Mouse (Mus musculus) kidney, embryonic 15.5 days (tissue): ENCODE results near the gene Rab11fip4. TPM values are rescaled to one million over a fixed set of nuclear protein-coding genes. Genes with fewer than 3 reads are reported as not detected.

ENCODE experiments used
- ATAC-seq: fragments of 200-750 bp; cut with Nextera tagmentation; replicated peaks from 2 replicates; pipeline ENCODE4 v1.8.0; 2017; ENCODE audit warnings: moderate TSS enrichment; ENCODE audit not compliant: low FRiP score
- H3K27ac ChIP-seq: fragments of 300-500 bp; sonication (generic); 2 replicates; pipeline ENCODE4 v1.5.1; 2015; ENCODE audit warnings: mild to moderate bottlenecking, inconsistent platforms
- H3K27me3 ChIP-seq: fragments of 300-500 bp; sonication (generic); 2 replicates; pipeline ENCODE4 v1.6.1; 2015; ENCODE audit warnings: inconsistent platforms
- H3K36me3 ChIP-seq: fragments of 300-500 bp; sonication (generic); 2 replicates; pipeline ENCODE4 v1.6.1; 2015; ENCODE audit warnings: inconsistent platforms
- H3K4me1 ChIP-seq: fragments of 300-500 bp; sonication (generic); 2 replicates; pipeline ENCODE4 v1.6.1; 2015; ENCODE audit warnings: inconsistent platforms
- H3K4me2 ChIP-seq: fragments of 300-500 bp; sonication (generic); 2 replicates; pipeline ENCODE4 v1.6.1; 2015; ENCODE audit warnings: moderate library complexity, mild to moderate bottlenecking, inconsistent platforms
- H3K4me3 ChIP-seq: fragments of 300-500 bp; sonication (generic); replicated peaks from 2 replicates; pipeline ENCODE4 v1.5.1; 2015; ENCODE audit warnings: mild to moderate bottlenecking, inconsistent platforms
- H3K9ac ChIP-seq: fragments of 300-500 bp; sonication (generic); 2 replicates; pipeline ENCODE4 v1.6.1; 2015; ENCODE audit warnings: mild to moderate bottlenecking, inconsistent platforms
- H3K9me3 ChIP-seq: fragments of 300-500 bp; sonication (generic); replicated peaks from 2 replicates; pipeline ENCODE4 v1.6.1; 2016; ENCODE audit warnings: inconsistent platforms
- WGBS: fragments of 180-500 bp; shearing (Covaris S2); methylation state at CpG from one replicate; pipeline ENCODE4 v1.1.7; 2015; ENCODE audit warnings: mixed read lengths; 5-methylcytosine and 5-hydroxymethylcytosine counted together
- polyA plus RNA-seq: library from polyadenylated mRNA; unstranded; fragments of >200 nt; fragmentation: Nextera tagmentation; extraction: Ambion mirVana; gene quantifications from 2 replicates; pipeline ENCODE4 v1.2.1, GENCODE M21; 2015

Rab11fip4 gene
- polyA plus RNA-seq, 1 experiment from 2014 or later = 9.6 TPM

DNA sequence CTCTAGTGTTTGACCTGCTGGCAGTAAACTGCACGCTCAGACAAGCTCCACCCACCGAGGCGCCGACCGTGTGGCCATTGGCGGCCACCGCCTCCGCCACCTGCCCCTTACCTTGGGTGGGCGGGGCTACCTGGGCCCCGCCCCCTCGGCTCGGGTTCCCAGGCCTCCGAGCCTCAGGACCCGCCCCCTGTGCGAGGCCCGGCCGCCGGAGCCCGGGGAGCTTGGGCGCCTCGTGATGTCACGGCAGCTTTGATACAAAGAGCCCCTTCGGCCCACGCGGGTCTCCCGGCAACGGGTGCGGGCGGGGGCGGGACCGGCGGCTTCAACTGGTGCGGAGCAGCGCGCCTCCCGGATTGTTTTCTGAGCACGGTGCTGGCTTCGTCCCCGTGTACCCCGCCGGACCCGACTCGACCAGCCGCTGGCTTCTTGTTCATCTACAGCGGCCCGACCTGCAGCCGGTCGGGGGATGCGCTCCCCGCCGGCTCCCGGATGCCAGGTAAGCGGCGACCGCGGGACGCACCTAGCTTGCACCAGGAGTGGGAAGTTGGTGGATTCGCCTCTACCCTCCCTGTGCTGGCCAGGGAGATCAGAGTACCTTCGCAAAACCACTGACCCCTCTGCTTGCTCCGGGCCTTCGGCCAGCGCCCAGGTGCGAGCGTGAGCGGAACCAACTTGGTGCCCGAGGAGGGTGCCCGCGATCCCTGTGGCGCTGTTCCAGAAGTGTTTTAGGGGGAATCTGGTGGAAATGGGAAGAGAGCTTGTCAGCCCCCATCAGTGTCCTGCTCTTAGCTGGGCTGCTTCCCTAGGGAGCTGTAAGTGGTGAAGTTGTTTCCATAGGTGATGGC lies 69.6 kb downstream of the Rab11fip4 start:
- ATAC-seq = peak; percentile 88
- WGBS = under 1% methylated on average over 69 of the region's 69 CpGs
- Histone ChIP-seq H3K4me1 (peaks cover 45% of the 10 kb centered on the region), H3K4me2 (peak overlapping the region; percentile 98), H3K27me3 (peaks cover 13% of the 10 kb centered on the region; the same call in 1 of the 2 replicates), H3K4me3 (peak overlapping the region; percentile 64), H3K9me3 (no peaks in the 10 kb centered on the region), H3K9ac (peak overlapping the region; percentile 70), H3K36me3 (no peaks in the 10 kb centered on the region), H3K27ac (peak overlapping the region; percentile 68)

DNA sequence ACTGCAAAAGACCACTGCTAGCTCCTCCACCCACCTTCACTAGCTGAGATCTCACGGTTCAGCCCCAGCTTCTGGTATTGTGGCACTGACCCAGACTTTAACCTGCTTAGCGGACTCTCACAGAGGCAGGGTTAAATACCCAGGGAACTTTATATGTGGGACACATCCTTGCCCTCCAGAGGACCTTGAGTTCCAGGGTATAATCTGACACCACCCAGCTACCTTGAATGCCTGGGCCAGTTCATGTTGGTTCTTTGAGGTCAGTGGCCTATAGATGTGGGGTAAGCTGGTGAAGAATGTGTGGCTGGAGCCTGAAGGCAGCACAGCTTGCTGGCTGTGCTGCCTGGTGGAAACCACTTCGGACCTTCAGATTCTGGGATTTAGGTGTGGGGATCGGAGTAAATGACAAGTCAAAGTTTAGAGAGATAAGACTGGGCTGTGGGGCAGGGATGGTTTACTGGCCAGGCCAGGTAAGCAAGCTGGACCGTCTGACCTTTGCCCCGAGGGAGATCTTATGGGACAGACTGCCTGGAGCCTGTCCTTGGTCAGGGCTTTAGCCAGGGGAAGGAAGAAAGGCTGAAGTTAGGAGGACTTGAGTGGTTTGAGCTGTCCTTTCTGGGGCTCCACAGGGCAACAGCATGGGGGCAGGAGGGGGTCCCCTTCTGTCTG lies 71.0 kb downstream of the Rab11fip4 start:
- Histone ChIP-seq H3K27ac (0 out of 2 replicates have a peak overlapping the region, but pooled peaks have one; percentile 29), H3K9me3 (no peaks in the 10 kb centered on the region), H3K27me3 (peaks cover 13% of the 10 kb centered on the region; the same call in 1 of the 2 replicates), H3K4me1 (peaks cover 53% of the 10 kb centered on the region), H3K36me3 (no peaks in the 10 kb centered on the region), H3K4me3 (peak overlapping the region; percentile 64), H3K4me2 (peak overlapping the region; percentile 98), H3K9ac (peak overlapping the region; percentile 9; the same call in 1 of the 2 replicates)
- WGBS = 45% methylated on average over 6 of the region's 6 CpGs
- no peak for ATAC-seq

DNA sequence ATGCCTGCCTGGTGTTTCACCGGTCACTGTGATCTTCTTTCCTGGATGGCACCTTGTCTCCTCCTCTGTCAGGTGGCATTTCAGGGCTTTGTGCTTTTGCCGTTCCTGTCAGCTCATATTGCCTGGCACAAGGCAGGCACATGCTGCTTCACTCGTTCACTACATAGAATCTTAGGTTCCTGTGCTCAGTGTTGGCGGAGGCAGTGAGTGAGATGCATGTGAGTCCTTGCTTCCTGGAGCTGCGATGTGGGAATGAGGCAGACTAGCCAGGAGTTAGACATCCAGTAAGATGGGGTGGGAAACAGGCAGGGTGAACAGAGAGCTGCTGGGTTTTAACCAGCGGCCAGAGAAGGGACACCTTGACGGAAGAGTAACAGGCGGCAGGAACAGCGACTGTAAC lies 72.1 kb downstream of the Rab11fip4 start:
- H3K4me2 ChIP-seq = peak overlapping the region; percentile 98
- no peak overlapping the region for H3K4me3 ChIP-seq
- H3K4me1 ChIP-seq = peaks cover 53% of the 10 kb centered on the region
- no peaks in the 10 kb centered on the region for H3K36me3 ChIP-seq
- ATAC-seq = no peak
- no peak overlapping the region for H3K27ac ChIP-seq
- H3K9ac ChIP-seq = peak overlapping the region; percentile 0; the same call in 1 of the 2 replicates
- peaks cover 13% of the 10 kb centered on the region; the same call in 1 of the 2 replicates for H3K27me3 ChIP-seq
- H3K9me3 ChIP-seq = no peaks in the 10 kb centered on the region
- 73% methylated on average over 9 of the region's 9 CpGs for WGBS

DNA sequence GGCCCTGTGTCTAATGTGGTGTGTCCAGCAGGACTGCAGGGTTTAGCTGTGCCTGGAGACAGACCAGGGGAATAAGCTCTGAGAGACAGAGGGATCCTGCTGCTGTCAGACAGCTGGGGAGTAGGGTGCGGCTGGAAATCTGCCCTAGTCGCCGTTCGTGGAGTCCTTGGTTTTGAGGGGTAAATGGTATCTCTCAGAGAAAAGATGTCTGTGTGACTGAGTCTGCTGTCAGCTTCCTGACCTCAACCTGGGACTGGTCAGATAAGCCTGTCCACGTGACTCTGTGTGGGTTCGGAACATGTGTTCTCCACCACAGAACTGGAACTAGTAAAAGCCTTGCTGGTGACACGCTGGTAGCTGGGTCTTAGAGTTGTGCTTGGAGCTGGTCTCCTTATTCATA lies 72.6 kb downstream of the Rab11fip4 start:
- peaks cover 56% of the 10 kb centered on the region for H3K4me1 ChIP-seq
- H3K27ac ChIP-seq = no peak overlapping the region
- no peaks in the 10 kb centered on the region for H3K9me3 ChIP-seq
- peak overlapping the region; percentile 0; the same call in 1 of the 2 replicates for H3K9ac ChIP-seq
- 78% methylated on average over 7 of the region's 7 CpGs for WGBS
- ATAC-seq = no peak
- peaks cover 13% of the 10 kb centered on the region; the same call in 1 of the 2 replicates for H3K27me3 ChIP-seq
- H3K4me2 ChIP-seq = no peak overlapping the region
- no peaks in the 10 kb centered on the region for H3K36me3 ChIP-seq
- no peak overlapping the region for H3K4me3 ChIP-seq

DNA sequence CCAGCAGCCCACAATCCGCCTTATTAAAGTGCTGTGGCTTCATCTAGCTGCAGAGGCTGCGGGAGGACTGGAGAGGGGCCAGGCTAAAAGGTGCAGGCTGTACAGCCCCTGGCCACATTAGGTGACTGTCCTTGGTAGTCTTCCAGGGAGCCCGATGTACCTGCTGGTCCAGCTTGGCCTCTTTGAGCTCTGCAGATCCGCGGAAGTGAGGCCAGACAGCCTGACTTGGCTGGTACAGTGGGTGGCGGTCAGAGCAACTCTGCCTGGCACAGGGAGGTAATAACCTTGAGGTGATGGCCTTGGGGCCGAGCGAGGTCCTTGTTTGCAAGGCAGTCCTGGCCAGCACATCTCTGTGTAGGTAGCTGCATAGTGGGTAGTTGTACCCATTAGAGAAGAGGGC lies 75.5 kb downstream of the Rab11fip4 start:
- Histone ChIP-seq H3K36me3 (no peaks in the 10 kb centered on the region), H3K27me3 (peaks cover 4% of the 10 kb centered on the region; the same call in 1 of the 2 replicates), H3K9me3 (no peaks in the 10 kb centered on the region), H3K9ac (no peak overlapping the region), H3K27ac (no peak overlapping the region), H3K4me2 (no peak overlapping the region), H3K4me3 (no peak overlapping the region), H3K4me1 (peaks cover 64% of the 10 kb centered on the region)
- ATAC-seq = no peak
- WGBS = 81% methylated on average over 8 of the region's 8 CpGs

DNA sequence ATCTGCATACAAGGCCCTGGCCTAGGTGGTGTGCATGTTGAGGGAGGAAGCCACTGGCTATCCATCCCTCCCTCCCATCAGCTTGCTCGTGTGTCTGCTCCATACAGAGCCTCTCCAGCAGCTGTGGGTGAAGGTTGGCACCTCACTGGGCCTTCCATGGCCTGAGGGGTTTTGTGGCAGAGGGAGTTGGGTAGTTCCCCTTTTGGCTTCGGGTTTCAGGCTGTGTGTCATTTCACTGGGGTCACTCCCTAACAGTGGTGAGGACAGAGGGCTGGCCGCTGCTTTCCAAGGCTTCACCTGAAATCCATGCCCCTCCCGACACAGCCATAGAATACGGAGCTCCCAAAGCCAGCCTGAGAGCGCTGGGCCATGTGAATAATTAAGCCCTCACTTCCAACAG lies 78.2 kb downstream of the Rab11fip4 start:
- 26% methylated on average over 6 of the region's 6 CpGs for WGBS
- Histone ChIP-seq H3K4me1 (peaks cover 57% of the 10 kb centered on the region), H3K27ac (peak overlapping the region; percentile 59), H3K4me3 (no peak overlapping the region), H3K4me2 (no peak overlapping the region), H3K9me3 (no peaks in the 10 kb centered on the region), H3K36me3 (no peaks in the 10 kb centered on the region), H3K27me3 (no peaks in the 10 kb centered on the region), H3K9ac (no peak overlapping the region)
- 0 out of 2 replicates have a peak, but pooled peaks have one; percentile 24 for ATAC-seq

DNA sequence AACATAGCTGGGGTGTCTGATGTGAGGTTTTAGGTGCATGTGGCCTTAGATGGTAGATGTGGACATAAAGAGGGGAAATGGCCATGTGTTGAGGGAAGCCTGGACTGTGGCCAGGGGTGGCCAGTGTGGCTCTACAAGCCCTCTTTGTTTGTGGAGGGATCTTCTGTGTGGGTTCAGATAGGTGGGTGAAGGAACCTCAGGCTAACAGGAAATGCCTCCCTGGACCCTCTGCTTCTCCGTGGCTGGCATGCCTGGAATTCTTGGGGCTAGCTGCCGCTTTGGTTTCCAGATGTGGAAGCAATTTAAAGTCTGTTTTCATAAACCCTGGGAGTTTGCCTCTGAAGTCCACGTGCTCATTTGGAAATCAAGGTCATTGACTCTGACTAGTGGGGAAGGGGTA lies 78.9 kb downstream of the Rab11fip4 start:
- ATAC-seq = no peak
- Histone ChIP-seq H3K36me3 (no peaks in the 10 kb centered on the region), H3K9me3 (no peaks in the 10 kb centered on the region), H3K4me2 (no peak overlapping the region), H3K4me3 (no peak overlapping the region), H3K9ac (no peak overlapping the region), H3K4me1 (peaks cover 61% of the 10 kb centered on the region), H3K27ac (peak overlapping the region; percentile 59), H3K27me3 (no peaks in the 10 kb centered on the region)
- 17% methylated on average over 3 of the region's 3 CpGs for WGBS

DNA sequence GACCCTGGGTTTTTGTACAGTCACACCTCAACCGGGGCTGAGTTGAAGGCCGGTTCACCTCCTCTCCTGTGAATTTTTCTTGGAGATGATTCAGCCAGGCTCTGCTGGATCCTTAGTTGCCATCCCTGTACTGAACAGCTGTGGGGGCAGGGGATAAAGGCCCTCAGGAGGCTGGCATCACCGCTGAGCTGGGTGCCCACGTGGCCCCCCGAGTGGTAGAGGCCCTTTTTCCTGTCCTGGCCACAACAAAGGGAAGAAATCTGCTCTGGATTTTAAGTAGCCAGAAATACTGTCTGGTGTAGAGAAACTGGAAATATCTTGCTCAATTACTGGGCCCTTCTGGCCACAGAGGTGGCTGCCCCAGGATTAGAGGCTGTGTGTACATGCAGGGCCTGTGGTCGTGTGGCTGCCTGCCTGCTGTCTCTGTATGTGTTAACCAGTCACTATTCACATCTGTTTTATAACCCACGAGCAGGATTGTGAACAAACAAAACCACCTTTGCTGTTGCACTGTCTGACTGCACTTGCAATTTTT lies 79.5 kb downstream of the Rab11fip4 start:
- 70% methylated on average over 7 of the region's 7 CpGs for WGBS
- Histone ChIP-seq H3K4me2 (no peak overlapping the region), H3K27ac (peak overlapping the region; percentile 59), H3K4me1 (peaks cover 66% of the 10 kb centered on the region), H3K9ac (no peak overlapping the region), H3K4me3 (no peak overlapping the region), H3K36me3 (no peaks in the 10 kb centered on the region), H3K27me3 (no peaks in the 10 kb centered on the region), H3K9me3 (no peaks in the 10 kb centered on the region)
- ATAC-seq = no peak

DNA sequence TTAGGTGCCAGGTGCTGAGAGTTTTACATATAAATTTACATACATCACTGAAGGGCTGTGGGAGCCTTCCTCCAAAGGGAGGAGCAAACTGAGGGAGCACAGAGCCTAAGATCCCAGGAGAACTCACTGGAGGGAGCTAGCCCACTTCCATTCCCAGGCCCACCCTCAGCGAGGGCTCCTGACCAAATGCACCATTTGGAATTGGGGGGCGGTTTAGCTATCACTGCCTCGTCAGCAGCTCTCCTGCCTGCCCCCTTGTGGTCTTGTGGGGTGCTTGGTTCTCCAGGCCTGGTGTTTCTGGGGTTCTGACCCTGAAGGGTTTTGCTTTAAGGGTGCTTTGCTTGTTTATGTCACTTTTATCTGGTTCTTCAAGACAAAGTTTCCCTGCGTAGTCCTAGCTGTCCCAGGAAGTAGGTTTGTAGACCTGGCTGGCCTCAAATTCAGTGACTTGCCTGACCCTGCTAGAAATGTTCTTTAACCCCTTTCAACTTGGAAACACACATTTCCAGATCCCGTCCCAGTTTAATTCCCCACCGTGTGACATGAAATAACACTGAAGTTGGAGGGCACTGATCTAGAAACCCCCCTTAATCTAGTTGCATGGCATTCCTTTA lies 80.8 kb downstream of the Rab11fip4 start:
- H3K4me2 ChIP-seq = no peak overlapping the region
- ATAC-seq = no peak
- H3K4me3 ChIP-seq = no peak overlapping the region
- no peaks in the 10 kb centered on the region for H3K36me3 ChIP-seq
- H3K27me3 ChIP-seq = no peaks in the 10 kb centered on the region
- no peaks in the 10 kb centered on the region for H3K9me3 ChIP-seq
- no peak overlapping the region for H3K9ac ChIP-seq
- H3K4me1 ChIP-seq = peaks cover 72% of the 10 kb centered on the region
- WGBS = 44% methylated on average over 6 of the region's 6 CpGs
- no peak overlapping the region for H3K27ac ChIP-seq

DNA sequence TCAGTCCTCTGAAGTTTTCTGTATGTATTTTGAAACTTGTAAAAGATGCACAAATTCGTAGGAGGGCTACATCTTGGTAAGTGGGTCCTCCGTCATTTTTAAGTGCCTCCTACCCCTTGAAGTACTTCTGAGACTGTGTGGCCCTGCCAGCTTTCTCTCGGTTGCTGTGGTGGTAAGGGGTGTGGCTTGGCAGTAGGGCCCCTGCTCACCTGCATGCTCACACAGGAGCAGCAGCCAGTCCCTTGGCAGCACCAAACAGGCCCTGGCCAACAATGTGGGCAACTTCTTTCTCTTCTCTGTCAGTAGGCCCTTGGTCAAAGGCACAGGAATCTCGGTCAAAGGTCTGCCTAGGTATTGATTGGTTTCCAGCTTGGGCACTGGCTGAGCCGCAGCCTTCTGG lies 82.1 kb downstream of the Rab11fip4 start:
- Histone ChIP-seq H3K9ac (no peak overlapping the region), H3K27me3 (no peaks in the 10 kb centered on the region), H3K36me3 (no peaks in the 10 kb centered on the region), H3K4me2 (no peak overlapping the region), H3K27ac (no peak overlapping the region; the same call in 1 of the 2 replicates), H3K9me3 (no peaks in the 10 kb centered on the region), H3K4me1 (peaks cover 78% of the 10 kb centered on the region), H3K4me3 (no peak overlapping the region)
- no peak for ATAC-seq
- 74% methylated on average over 5 of the region's 5 CpGs for WGBS

DNA sequence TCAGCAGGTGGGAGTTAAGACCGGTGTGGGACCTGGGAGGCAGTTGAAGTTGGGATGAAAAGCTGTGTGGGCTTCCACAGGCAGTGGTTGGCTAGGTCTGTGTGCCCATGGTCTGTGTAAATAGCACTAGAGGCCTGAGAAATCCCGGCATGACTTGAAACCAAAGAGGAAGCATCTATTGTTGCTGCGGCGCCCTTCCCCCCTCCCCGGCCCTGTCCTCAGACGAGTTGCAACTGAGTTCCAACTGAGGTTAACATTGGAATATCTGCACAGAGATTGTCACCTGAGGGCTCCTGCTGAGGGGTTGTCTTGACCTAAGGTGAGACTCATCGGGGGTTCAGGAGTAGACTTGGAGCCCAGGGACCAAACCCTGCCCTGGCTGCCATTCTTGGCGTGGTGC lies 82.7 kb downstream of the Rab11fip4 start:
- 65% methylated on average over 8 of the region's 8 CpGs for WGBS
- no peak for ATAC-seq
- Histone ChIP-seq H3K4me2 (no peak overlapping the region), H3K4me3 (no peak overlapping the region), H3K9ac (no peak overlapping the region), H3K9me3 (no peaks in the 10 kb centered on the region), H3K36me3 (no peaks in the 10 kb centered on the region), H3K27ac (no peak overlapping the region), H3K4me1 (peaks cover 75% of the 10 kb centered on the region), H3K27me3 (no peaks in the 10 kb centered on the region)
